Mouse (Mus musculus) embryonic facial prominence, embryonic 15.5 days (tissue): ENCODE measurements at regions not wholly inside any gene's neighbourhood (a gene's known extent, or its start where the extent isn't known, plus 50 kb on each side); places are given as distances from the start of the nearest gene placed in this dataset.
A peak's percentile ranks its signal among the peaks of the same experiment; 100 is the strongest.

ENCODE experiments used
- ATAC-seq: fragments of 200-750 bp; cut with Nextera tagmentation; 2 replicates; pipeline ENCODE4 v1.8.0; 2017; ENCODE audit warnings: low read depth, moderate TSS enrichment; ENCODE audit not compliant: insufficient number of reproducible peaks, low FRiP score, low TSS enrichment
- H3K27ac ChIP-seq: fragments of 300-500 bp; sonication (generic); replicated peaks from 2 replicates; pipeline ENCODE4 v1.5.1; 2015; ENCODE audit warnings: mild to moderate bottlenecking, inconsistent platforms
- H3K27me3 ChIP-seq: fragments of 300-500 bp; sonication (generic); 2 replicates; pipeline ENCODE4 v1.6.1; 2015; ENCODE audit warnings: inconsistent platforms
- H3K36me3 ChIP-seq: fragments of 300-500 bp; sonication (generic); 2 replicates; pipeline ENCODE4 v1.6.1; 2015; ENCODE audit warnings: mild to moderate bottlenecking, inconsistent platforms
- H3K4me1 ChIP-seq: fragments of 300-500 bp; sonication (generic); 2 replicates; pipeline ENCODE4 v1.6.1; 2015; ENCODE audit warnings: inconsistent platforms
- H3K4me2 ChIP-seq: fragments of 300-500 bp; sonication (generic); replicated peaks from 2 replicates; pipeline ENCODE4 v1.6.1; 2015; ENCODE audit warnings: mild to moderate bottlenecking, inconsistent platforms
- H3K4me3 ChIP-seq: fragments of 300-500 bp; sonication (generic); replicated peaks from 2 replicates; pipeline ENCODE4 v1.5.1; 2015; ENCODE audit warnings: mild to moderate bottlenecking, inconsistent platforms
- H3K9ac ChIP-seq: fragments of 300-500 bp; sonication (generic); 2 replicates; pipeline ENCODE4 v1.6.1; 2015; ENCODE audit warnings: inconsistent platforms
- H3K9me3 ChIP-seq: fragments of 300-500 bp; sonication (generic); replicated peaks from 2 replicates; pipeline ENCODE4 v1.6.1; 2016; ENCODE audit warnings: inconsistent platforms
- WGBS: fragments of 180-500 bp; shearing (Covaris S2); methylation state at CpG from one replicate; pipeline ENCODE4 v1.1.7; 2015; 5-methylcytosine and 5-hydroxymethylcytosine counted together

GRCm38 (mm10) chr6:67149425-67149824 is 88.6 kb upstream of the Serbp1 start:
- H3K9ac ChIP-seq: no peak overlapping the region
- WGBS: 79% methylated on average over 2 of the region's 2 CpGs
- H3K27me3 ChIP-seq: no peaks in the 10 kb centered on the region
- no peak overlapping the region for H3K4me2 ChIP-seq
- no peaks in the 10 kb centered on the region for H3K4me1 ChIP-seq
- H3K36me3 ChIP-seq: no peaks in the 10 kb centered on the region
- no peak for ATAC-seq
- no peaks in the 10 kb centered on the region for H3K9me3 ChIP-seq
- no peak overlapping the region for H3K4me3 ChIP-seq
- H3K27ac ChIP-seq: no peak overlapping the region

- Histone ChIP-seq H3K4me3 (no peak overlapping the region), H3K27ac (0 out of 2 replicates have a peak overlapping the region, but pooled peaks have one; percentile 34), H3K4me2 (no peak overlapping the region), H3K27me3 (no peaks in the 10 kb centered on the region), H3K9ac (no peak overlapping the region), H3K36me3 (no peaks in the 10 kb centered on the region), H3K4me1 (no peaks in the 10 kb centered on the region), H3K9me3 (no peaks in the 10 kb centered on the region)
- 22% methylated on average over 4 of the region's 4 CpGs for WGBS
- no peak for ATAC-seq
Observed at GRCm38 (mm10) chr6:67146708-67147107, 91.3 kb upstream of the Serbp1 start.

- 33% methylated on average over 5 of the region's 5 CpGs for WGBS
Observed at GRCm38 (mm10) chr6:67145969-67146368, 92.0 kb upstream of the Serbp1 start.

GRCm38 (mm10) chr6:67144946-67145716 is 92.8 kb upstream of the Serbp1 start:
- no peak overlapping the region for H3K4me2 ChIP-seq
- no peaks in the 10 kb centered on the region for H3K4me1 ChIP-seq
- no peaks in the 10 kb centered on the region for H3K36me3 ChIP-seq
- H3K4me3 ChIP-seq: no peak overlapping the region
- no peaks in the 10 kb centered on the region for H3K9me3 ChIP-seq
- ATAC-seq: no peak
- WGBS: 49% methylated on average over 13 of the region's 13 CpGs
- H3K9ac ChIP-seq: no peak overlapping the region
- H3K27ac ChIP-seq: no peak overlapping the region
- no peaks in the 10 kb centered on the region for H3K27me3 ChIP-seq

More at GRCm38 (mm10) chr6:67145969-67146368, 92.0 kb upstream of the Serbp1 start:
- no peak overlapping the region for H3K9ac ChIP-seq
- H3K4me1 ChIP-seq: no peaks in the 10 kb centered on the region
- H3K36me3 ChIP-seq: no peaks in the 10 kb centered on the region
- no peak overlapping the region for H3K4me3 ChIP-seq
- no peak for ATAC-seq
- no peak overlapping the region for H3K27ac ChIP-seq
- no peaks in the 10 kb centered on the region for H3K27me3 ChIP-seq
- no peak overlapping the region for H3K4me2 ChIP-seq
- no peaks in the 10 kb centered on the region for H3K9me3 ChIP-seq

- Histone ChIP-seq H3K4me2 (no peak overlapping the region), H3K27ac (no peak overlapping the region), H3K27me3 (no peaks in the 10 kb centered on the region), H3K4me1 (no peaks in the 10 kb centered on the region), H3K36me3 (no peaks in the 10 kb centered on the region), H3K4me3 (no peak overlapping the region), H3K9ac (no peak overlapping the region), H3K9me3 (no peaks in the 10 kb centered on the region)
- ATAC-seq: no peak
- WGBS: 29% methylated on average over 4 of the region's 4 CpGs
Observed at GRCm38 (mm10) chr6:67142179-67142578, 95.8 kb upstream of the Serbp1 start.

- Histone ChIP-seq H3K9ac (no peak overlapping the region), H3K4me1 (no peaks in the 10 kb centered on the region), H3K9me3 (no peaks in the 10 kb centered on the region), H3K27me3 (no peaks in the 10 kb centered on the region), H3K4me3 (no peak overlapping the region), H3K4me2 (no peak overlapping the region), H3K27ac (no peak overlapping the region), H3K36me3 (no peaks in the 10 kb centered on the region)
- no peak for ATAC-seq
- WGBS: 63% methylated on average over 6 of the region's 6 CpGs
Observed at GRCm38 (mm10) chr6:67140645-67141250, 97.2 kb upstream of the Serbp1 start.

- H3K4me3 ChIP-seq: no peak overlapping the region
- no peak overlapping the region for H3K9ac ChIP-seq
- H3K4me1 ChIP-seq: 0 out of 2 replicates have a peak, but pooled peaks cover 4% of the 10 kb centered on the region
- no peak overlapping the region for H3K4me2 ChIP-seq
- no peak for ATAC-seq
- no peaks in the 10 kb centered on the region for H3K36me3 ChIP-seq
- H3K27me3 ChIP-seq: no peaks in the 10 kb centered on the region
- H3K9me3 ChIP-seq: no peaks in the 10 kb centered on the region
- H3K27ac ChIP-seq: no peak overlapping the region
- 73% methylated on average over 3 of the region's 3 CpGs for WGBS
Observed at GRCm38 (mm10) chr6:67139012-67139375, 99.0 kb upstream of the Serbp1 start.

- Histone ChIP-seq H3K27ac (no peak overlapping the region), H3K4me1 (0 out of 2 replicates have a peak, but pooled peaks cover 4% of the 10 kb centered on the region), H3K9me3 (no peaks in the 10 kb centered on the region), H3K27me3 (no peaks in the 10 kb centered on the region), H3K4me3 (no peak overlapping the region), H3K36me3 (no peaks in the 10 kb centered on the region), H3K4me2 (no peak overlapping the region), H3K9ac (no peak overlapping the region)
- peak; percentile 56; the same call in 1 of the 2 replicates for ATAC-seq
- 56% methylated on average over 13 of the region's 13 CpGs for WGBS
Observed at GRCm38 (mm10) chr6:67138302-67139011, 99.5 kb upstream of the Serbp1 start.

- H3K4me1 ChIP-seq: 0 out of 2 replicates have a peak, but pooled peaks cover 4% of the 10 kb centered on the region
- no peak overlapping the region for H3K9ac ChIP-seq
- H3K9me3 ChIP-seq: no peaks in the 10 kb centered on the region
- no peak overlapping the region for H3K4me3 ChIP-seq
- no peaks in the 10 kb centered on the region for H3K27me3 ChIP-seq
- H3K27ac ChIP-seq: no peak overlapping the region
- no peak for ATAC-seq
- WGBS: 83% methylated on average over 4 of the region's 4 CpGs
- H3K36me3 ChIP-seq: no peaks in the 10 kb centered on the region
- H3K4me2 ChIP-seq: no peak overlapping the region
Observed at GRCm38 (mm10) chr6:67137482-67137881, 100.2 kb upstream of the Gadd45a start.

GRCm38 (mm10) chr6:67134915-67135314 is 97.7 kb upstream of the Gadd45a start:
- Histone ChIP-seq H3K36me3 (no peaks in the 10 kb centered on the region), H3K27ac (no peak overlapping the region), H3K4me1 (0 out of 2 replicates have a peak, but pooled peaks cover 4% of the 10 kb centered on the region), H3K4me2 (no peak overlapping the region), H3K4me3 (no peak overlapping the region), H3K9me3 (no peaks in the 10 kb centered on the region), H3K9ac (no peak overlapping the region), H3K27me3 (no peaks in the 10 kb centered on the region)
- ATAC-seq: no peak
- 50% methylated on average over 1 of the region's 1 CpGs for WGBS

GRCm38 (mm10) chr6:67130540-67131301 is 93.5 kb upstream of the Gadd45a start:
- Histone ChIP-seq H3K4me1 (peaks cover 18% of the 10 kb centered on the region), H3K27me3 (no peaks in the 10 kb centered on the region), H3K27ac (no peak overlapping the region), H3K9ac (no peak overlapping the region), H3K4me2 (no peak overlapping the region), H3K4me3 (no peak overlapping the region), H3K9me3 (no peaks in the 10 kb centered on the region), H3K36me3 (no peaks in the 10 kb centered on the region)
- 55% methylated on average over 11 of the region's 11 CpGs for WGBS
- 0 out of 2 replicates have a peak, but pooled peaks have one; percentile 57 for ATAC-seq
